Mouse (Mus musculus): ENCODE measurements around the gene Pld3.

Pld3 gene

GRCm38 (mm10) chr7:27560978-27561377 lies 8.0 kb upstream of the Pld3 start:
- DNase-seq, result no peak

- no peak for DNase-seq
Measured at GRCm38 (mm10) chr7:27560291-27560887, 7.4 kb upstream of the Pld3 start.

GRCm38 (mm10) chr7:27552070-27552469 lies 948 bp downstream of the Pld3 start:
- DNase-seq, result peak in 1 of 2 experiments; percentile 17

GRCm38 (mm10) chr7:27549597-27549996 lies 3.4 kb downstream of the Pld3 start:
- DNase-seq, result no peak

GRCm38 (mm10) chr7:27544675-27545370 lies 8.2 kb downstream of the Pld3 start:
- DNase-seq, result peak; percentile 76 to 80

GRCm38 (mm10) chr7:27543851-27544250 lies 9.2 kb downstream of the Pld3 start:
- no peak for DNase-seq

GRCm38 (mm10) chr7:27543065-27543464 lies 10.0 kb downstream of the Pld3 start:
- no peak for DNase-seq

- peak; percentile 87 to 88 for DNase-seq
Measured at GRCm38 (mm10) chr7:27542392-27543033, 10.5 kb downstream of the Pld3 start.

GRCm38 (mm10) chr7:27541922-27542321 lies 11.1 kb downstream of the Pld3 start:
- no peak for DNase-seq

GRCm38 (mm10) chr7:27541431-27541830 lies 11.6 kb downstream of the Pld3 start:
- DNase-seq, result peak; percentile 88 to 91

GRCm38 (mm10) chr7:27540935-27541334 lies 12.1 kb downstream of the Pld3 start:
- no peak for DNase-seq

- no peak for DNase-seq
Measured at GRCm38 (mm10) chr7:27540521-27540920, 12.5 kb downstream of the Pld3 start.

- DNase-seq, result no peak
Measured at GRCm38 (mm10) chr7:27538797-27539196, 14.2 kb downstream of the Pld3 start.

GRCm38 (mm10) chr7:27537998-27538397 lies 15.0 kb downstream of the Pld3 start:
- DNase-seq, result no peak

- DNase-seq, result no peak
Measured at GRCm38 (mm10) chr7:27536618-27537017, 16.4 kb downstream of the Pld3 start.

- no peak for DNase-seq
Measured at GRCm38 (mm10) chr7:27535386-27535785, 17.6 kb downstream of the Pld3 start.

- no peak for DNase-seq
Measured at GRCm38 (mm10) chr7:27532480-27533050, 20.5 kb downstream of the Pld3 start.

GRCm38 (mm10) chr7:27531707-27532106 lies 21.3 kb downstream of the Pld3 start:
- DNase-seq, result no peak

GRCm38 (mm10) chr7:27530937-27531336 lies 22.1 kb downstream of the Pld3 start:
- DNase-seq, result no peak

- no peak for DNase-seq
Measured at GRCm38 (mm10) chr7:27529070-27529469, 23.9 kb downstream of the Pld3 start.

GRCm38 (mm10) chr7:27526039-27526827 lies 26.8 kb downstream of the Pld3 start:
- peak; percentile 82 to 87 for DNase-seq

- DNase-seq, result no peak
Measured at GRCm38 (mm10) chr7:27523805-27524204, 29.2 kb downstream of the Pld3 start.

- DNase-seq, result no peak
Measured at GRCm38 (mm10) chr7:27522967-27523366, 30.1 kb downstream of the Pld3 start, which contains the start of gene Hipk4. Hipk4 (plus strand) TSS chr7:27523267.

Data from B cell, adult 2 months (primary cell).